Mouse (Mus musculus) CH12.LX (cell line): Measurements from ENCODE around the gene Lin52. TPM values are rescaled to one million over a fixed set of nuclear protein-coding genes. Genes with fewer than 3 reads are reported as not detected.

ENCODE experiments used
- DNase-seq: peaks from one replicate; pipeline ENCODE4 v3.0.0-alpha.2; 2013; ENCODE audit errors: extremely low read depth
- H3K27ac ChIP-seq: 2 replicates; pipeline ENCODE4 v1.5.1; 2012; ENCODE audit warnings: low read depth, mild to moderate bottlenecking, control low read depth, moderate library complexity; ENCODE audit not compliant: insufficient read depth
- H3K27me3 ChIP-seq: replicated peaks from 2 replicates; pipeline ENCODE3; 2012; ENCODE audit warnings: inconsistent platforms
- H3K36me3 ChIP-seq, 2 experiments: replicated peaks in 1 of 2; 2 replicates each; pipeline versions ENCODE3 to v1.6.1; 2012; ENCODE audit warnings: inconsistent platforms in 1 of 2, low read length in 1 of 2, mild to moderate bottlenecking in 1 of 2, mixed read lengths in 1 of 2, moderate library complexity in 1 of 2; ENCODE audit not compliant: control insufficient read depth in 1 of 2, insufficient read depth in 1 of 2
- H3K4me1 ChIP-seq, 2 experiments: 2 replicates each; pipeline ENCODE4 v1.6.1; 2012; ENCODE audit warnings: inconsistent platforms in 1 of 2, moderate library complexity in 1 of 2; ENCODE audit not compliant: insufficient read depth in 2 of 2, control insufficient read depth in 1 of 2
- H3K4me2 ChIP-seq: 2 replicates; pipeline ENCODE4 v1.6.1; 2012; ENCODE audit warnings: low read depth, mild to moderate bottlenecking, control low read depth; ENCODE audit not compliant: poor library complexity, insufficient read depth, severe bottlenecking
- H3K4me3 ChIP-seq, 3 experiments: fragments of 150-350 bp in 1 of 3; sonication (generic) in 1 of 3; replicated peaks in 1 of 3; 2 replicates each; pipeline versions ENCODE3 to v1.5.1; 2011 to 2012; ENCODE audit warnings: low read depth in 2 of 3, low read length in 2 of 3, mild to moderate bottlenecking in 2 of 3, moderate library complexity in 2 of 3, control low read depth in 1 of 3, improper control_type of control experiment in 1 of 3, inconsistent platforms in 1 of 3, mixed read lengths in 1 of 3; ENCODE audit not compliant: poor library complexity in 1 of 3
- H3K79me2 ChIP-seq: replicated peaks from 2 replicates; pipeline ENCODE4 v1.6.1; 2012; ENCODE audit warnings: mild to moderate bottlenecking, moderate library complexity; ENCODE audit not compliant: control insufficient read depth, poor library complexity, insufficient read depth, severe bottlenecking; ENCODE audit errors: extremely low read depth
- H3K9ac ChIP-seq: 2 replicates; pipeline ENCODE4 v1.6.1; 2012; ENCODE audit warnings: low read depth, mild to moderate bottlenecking, control low read depth, moderate library complexity; ENCODE audit not compliant: insufficient read depth
- H3K9me3 ChIP-seq: replicated peaks from 2 replicates; pipeline ENCODE3; 2012; ENCODE audit warnings: low read length, inconsistent platforms, mixed read lengths
- CHD1 ChIP-seq: IDR thresholded peaks from 2 replicates; pipeline ENCODE4 v1.6.1; 2012; ENCODE audit warnings: low read depth, low read length, improper control_type of control experiment, inconsistent platforms
- CHD2 ChIP-seq: IDR thresholded peaks from 2 replicates; pipeline ENCODE4 v1.6.1; 2011; ENCODE audit warnings: low read length, improper control_type of control experiment
- ELF1 ChIP-seq: IDR thresholded peaks from 2 replicates; pipeline ENCODE4 v1.6.1; 2014; ENCODE audit warnings: low read depth, mild to moderate bottlenecking, inconsistent platforms, low read length, improper control_type of control experiment
- ETS1 ChIP-seq: conservative IDR thresholded peaks from 2 replicates; pipeline ENCODE4 v1.6.1; 2012; ENCODE audit warnings: low read depth, mild to moderate bottlenecking, inconsistent platforms, low read length, improper control_type of control experiment, moderate library complexity
- HCFC1 ChIP-seq: IDR thresholded peaks from 2 replicates; pipeline ENCODE4 v1.6.1; 2012; ENCODE audit warnings: low read depth, mild to moderate bottlenecking, inconsistent platforms, low read length, improper control_type of control experiment
- JUN ChIP-seq: IDR thresholded peaks from 2 replicates; pipeline ENCODE4 v1.6.1; 2011; ENCODE audit warnings: low read depth, mild to moderate bottlenecking, low read length, improper control_type of control experiment, moderate library complexity; ENCODE audit not compliant: insufficient read depth
- MAFK ChIP-seq: IDR thresholded peaks from 2 replicates; pipeline ENCODE4 v1.6.1; 2011; ENCODE audit warnings: low read length, improper control_type of control experiment; ENCODE audit not compliant: insufficient replicate concordance
- MEF2A ChIP-seq: IDR thresholded peaks from 2 replicates; pipeline ENCODE4 v1.6.1; 2014; ENCODE audit warnings: low read depth, mild to moderate bottlenecking, inconsistent platforms, low read length, improper control_type of control experiment, borderline replicate concordance
- MXI1 ChIP-seq: IDR thresholded peaks from 2 replicates; pipeline ENCODE4 v1.6.1; 2011; ENCODE audit warnings: mild to moderate bottlenecking, low read depth, low read length, improper control_type of control experiment
- MYC ChIP-seq: IDR thresholded peaks from 2 replicates; pipeline ENCODE4 v1.6.1; 2011; ENCODE audit warnings: low read depth, mild to moderate bottlenecking, improper control_type of control experiment, low read length
- SIN3A ChIP-seq: IDR thresholded peaks from 2 replicates; pipeline ENCODE4 v1.6.1; 2012; ENCODE audit warnings: low read length, improper control_type of control experiment, inconsistent platforms
- SMC3 ChIP-seq: IDR thresholded peaks from 2 replicates; pipeline ENCODE4 v1.6.1; 2011; ENCODE audit warnings: low read depth, low read length, improper control_type of control experiment
- TCF12 ChIP-seq: IDR thresholded peaks from 2 replicates; pipeline ENCODE4 v1.6.1; 2014; ENCODE audit warnings: low read depth, mild to moderate bottlenecking, inconsistent platforms, low read length, improper control_type of control experiment
- USF1 ChIP-seq: IDR thresholded peaks from 2 replicates; pipeline ENCODE4 v1.6.1; 2014; ENCODE audit warnings: low read depth, mild to moderate bottlenecking, inconsistent platforms, low read length, improper control_type of control experiment
- ZKSCAN1 ChIP-seq: IDR thresholded peaks from 2 replicates; pipeline ENCODE4 v1.6.1; 2012; ENCODE audit warnings: low read depth, inconsistent platforms, low read length, improper control_type of control experiment, borderline replicate concordance
- ZNF384 ChIP-seq: IDR thresholded peaks from 2 replicates; pipeline ENCODE4 v1.6.1; 2012; ENCODE audit warnings: low read depth, low read length, improper control_type of control experiment, inconsistent platforms
- dilution Hi-C: fragments of 300-500 bp; cut with MboI; formaldehyde crosslinking; loops from 2 replicates; pipeline ENCODE4 v1.14.3; 2020; ENCODE audit warnings: low sequenced_read_pairs; ENCODE audit not compliant: extremely low pct_unique_long_range_greater_than_20kb, extremely low pct_ligation_motif_present
- in situ Hi-C: fragments of 300-500 bp; cut with MboI; formaldehyde crosslinking; loops from 3 replicates; pipeline ENCODE4 v1.14.3; 2019; ENCODE audit warnings: low sequenced_read_pairs, low pct_ligation_motif_present, low pct_unique_long_range_greater_than_20kb, mixed read lengths
- polyA plus RNA-seq: library from polyadenylated mRNA; unstranded; fragments of >175 nt; gene quantifications from 2 replicates; pipeline ENCODE4 v1.2.1, GENCODE M21; 2012; ENCODE audit warnings: low read depth; ENCODE audit not compliant: insufficient read length
- total RNA-seq, 2 experiments: library from RNA; depleted of rRNA; stranded (reverse); fragments of 300-350 nt in 1 of 2; fragments of >200 nt in 1 of 2; gene quantifications; 2 replicates each; pipeline ENCODE4 v1.2.3; 2012 to 2014

Lin52 gene
- total and polyA plus RNA-seq, 3 experiments, result 5.9 to 16.2 (median 8.7) TPM

DNA sequence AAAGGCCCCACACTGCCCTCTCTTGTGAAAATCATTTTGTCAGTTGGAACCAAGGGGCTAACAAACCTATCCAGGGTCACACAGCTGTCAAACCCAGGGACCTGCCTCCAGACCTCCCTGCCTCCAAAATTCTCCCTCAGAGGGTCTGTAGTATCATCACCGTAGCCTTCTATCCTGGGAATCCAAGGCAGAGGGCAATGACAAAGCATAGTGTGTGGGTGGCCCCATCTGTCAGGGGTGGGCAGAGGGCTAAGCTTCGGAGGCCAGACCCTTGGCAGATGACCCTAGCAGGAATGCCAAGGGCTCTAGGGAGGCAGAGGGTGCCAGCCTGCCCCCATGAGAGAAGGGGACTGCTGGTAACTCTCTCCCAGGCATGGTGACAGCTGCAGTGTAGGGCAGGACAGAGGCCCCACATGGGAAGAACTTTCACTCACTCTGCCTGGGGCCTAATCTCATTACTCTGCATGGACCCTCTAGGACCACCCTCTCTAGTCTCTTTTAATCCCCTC is 95.4 kb downstream of the Lin52 start:
- TF ChIP-seq ETS1, result no peak
- TF ChIP-seq MXI1, result no peak
- TF ChIP-seq SMC3, result no peak
- no peak for TF ChIP-seq TCF12
- TF ChIP-seq JUN, result no peak
- TF ChIP-seq ZKSCAN1, result no peak
- no peak for TF ChIP-seq MEF2A
- H3K9me3 ChIP-seq, result no peaks in the 10 kb centered on the region
- H3K4me2 ChIP-seq, result no peak overlapping the region
- dilution Hi-C loops (no loop called here), in situ Hi-C loops (no loop called here)
- DNase-seq, result no peak
- no peaks in the 10 kb centered on the region for H3K4me1 ChIP-seq
- no peak overlapping the region for H3K27ac ChIP-seq
- H3K27me3 ChIP-seq, result no peaks in the 10 kb centered on the region
- H3K9ac ChIP-seq, result no peak overlapping the region
- no peaks in the 10 kb centered on the region for H3K79me2 ChIP-seq
- H3K4me3 ChIP-seq, result no peak overlapping the region
- no peaks in the 10 kb centered on the region for H3K36me3 ChIP-seq

DNA sequence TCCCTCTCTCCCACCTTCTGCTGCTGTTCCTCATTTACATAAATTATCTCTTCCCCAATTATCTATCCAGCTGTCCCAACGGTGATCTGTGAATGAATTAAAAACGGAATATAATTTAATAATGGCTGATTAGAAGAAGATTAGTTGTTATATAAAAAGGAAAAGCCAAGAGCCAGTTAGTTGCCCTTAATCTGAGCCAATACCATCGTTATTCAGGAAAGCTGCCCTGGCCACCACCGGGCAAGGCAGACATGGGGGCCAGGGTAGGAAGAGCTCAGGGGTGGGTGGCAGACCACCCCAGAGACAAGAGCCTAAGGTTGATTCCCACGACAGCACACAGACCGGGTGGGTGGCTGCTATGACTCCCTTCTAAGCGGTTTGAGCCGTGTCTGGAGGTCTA is 97.0 kb downstream of the Lin52 start:
- 0 out of 4 replicates have a peak, but pooled peaks cover 0 to 2% of the 10 kb centered on the region in 2 experiments for H3K4me1 ChIP-seq
- H3K9ac ChIP-seq, result no peak overlapping the region
- H3K4me3 ChIP-seq, result no peak overlapping the region
- TF ChIP-seq ELF1 (no peak), HCFC1 (no peak), SIN3A (no peak), CHD2 (no peak), CHD1 (no peak), MYC (no peak), ZNF384 (no peak), JUN (no peak), SMC3 (no peak), USF1 (no peak), TCF12 (no peak), MAFK (no peak)
- H3K27me3 ChIP-seq, result no peaks in the 10 kb centered on the region
- DNase-seq, result no peak
- dilution Hi-C loops (no loop called here), in situ Hi-C loops (no loop called here)
- H3K36me3 ChIP-seq, result no peaks in the 10 kb centered on the region
- H3K27ac ChIP-seq, result no peak overlapping the region
- no peak overlapping the region for H3K4me2 ChIP-seq
- no peaks in the 10 kb centered on the region for H3K79me2 ChIP-seq
- no peaks in the 10 kb centered on the region for H3K9me3 ChIP-seq
